Mouse (Mus musculus) induced T-regulatory cell, adult 2 months (primary cell): ENCODE measurements at regions not wholly inside any gene's neighbourhood (a gene's known extent, or its start where the extent isn't known, plus 50 kb on each side); places are given as distances from the start of the nearest gene placed in this dataset.
A peak's percentile ranks its signal among the peaks of the same experiment; 100 is the strongest.

Experiments
- DNase-seq: peaks from one replicate; pipeline ENCODE4 v3.0.0-alpha.2; 2012; ENCODE audit warnings: low read depth

DNA sequence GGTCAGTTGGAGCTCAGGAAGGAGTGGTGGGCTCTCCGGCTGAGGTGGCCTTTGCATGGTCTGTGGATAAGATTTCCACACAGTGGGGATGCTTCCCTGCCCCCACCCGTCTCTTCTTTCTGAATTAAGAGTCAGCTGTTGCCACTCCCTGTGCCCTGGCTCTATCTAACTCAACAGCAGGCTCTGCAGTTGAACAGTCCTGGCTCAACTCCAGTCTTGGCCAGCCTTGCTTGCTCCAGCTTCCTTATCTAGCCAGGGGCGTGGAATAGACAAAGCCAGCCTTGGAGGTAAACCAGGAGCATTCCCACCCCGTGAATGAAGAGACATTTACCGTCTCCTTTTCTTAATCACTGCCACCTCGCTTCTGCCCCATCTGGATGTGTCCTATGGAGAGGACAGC lies 89.7 kb downstream of the Mn1 start:
- DNase-seq: no peak

DNA sequence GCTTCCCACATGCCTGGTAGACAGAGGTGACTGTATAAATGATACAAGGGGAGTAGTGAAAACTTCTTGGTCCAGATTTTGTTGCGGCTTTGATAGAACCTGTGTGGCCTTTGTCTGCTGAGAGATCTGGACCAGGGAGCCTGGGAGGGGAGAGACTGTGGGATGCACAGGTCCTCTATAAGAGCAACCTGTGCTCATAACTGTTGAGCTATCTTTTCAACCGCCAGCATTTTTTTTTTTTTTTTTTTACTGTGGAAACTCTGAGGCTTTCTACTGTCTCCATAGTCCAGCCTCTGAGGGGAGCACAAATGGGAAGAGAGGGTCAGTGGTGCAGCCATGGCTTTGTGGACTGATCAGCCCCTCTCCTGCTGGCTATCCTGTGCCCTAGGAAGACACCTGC lies 90.2 kb downstream of the Mn1 start:
- no peak for DNase-seq

DNA sequence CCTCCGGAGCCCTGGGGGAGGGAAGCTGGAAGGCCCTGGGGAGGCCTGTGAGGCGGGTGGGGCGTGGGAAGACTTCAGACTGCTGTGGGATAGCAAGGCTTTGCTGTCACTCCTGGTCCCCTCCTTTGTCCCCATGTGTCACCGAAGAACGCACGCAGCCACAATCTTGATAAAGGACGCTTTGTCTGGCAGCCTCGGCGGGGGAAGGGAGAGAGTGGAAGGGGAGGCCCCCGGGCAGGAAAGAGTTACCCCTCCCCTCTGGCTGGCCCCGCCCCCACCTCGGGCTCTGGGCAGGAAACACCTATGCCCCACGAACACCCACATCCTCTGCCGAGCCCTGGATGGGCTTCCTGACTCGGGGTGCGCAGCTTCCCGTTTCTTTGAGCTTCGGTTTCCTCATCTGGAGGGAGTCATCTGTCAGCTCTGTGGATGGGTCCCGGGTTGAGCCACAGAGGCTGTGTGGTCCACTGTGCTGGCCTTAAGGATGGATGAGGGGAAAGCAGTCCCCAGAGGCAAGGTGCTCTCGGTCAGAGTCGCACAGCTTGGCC lies 91.9 kb downstream of the Mn1 start:
- DNase-seq: peak; percentile 96

DNA sequence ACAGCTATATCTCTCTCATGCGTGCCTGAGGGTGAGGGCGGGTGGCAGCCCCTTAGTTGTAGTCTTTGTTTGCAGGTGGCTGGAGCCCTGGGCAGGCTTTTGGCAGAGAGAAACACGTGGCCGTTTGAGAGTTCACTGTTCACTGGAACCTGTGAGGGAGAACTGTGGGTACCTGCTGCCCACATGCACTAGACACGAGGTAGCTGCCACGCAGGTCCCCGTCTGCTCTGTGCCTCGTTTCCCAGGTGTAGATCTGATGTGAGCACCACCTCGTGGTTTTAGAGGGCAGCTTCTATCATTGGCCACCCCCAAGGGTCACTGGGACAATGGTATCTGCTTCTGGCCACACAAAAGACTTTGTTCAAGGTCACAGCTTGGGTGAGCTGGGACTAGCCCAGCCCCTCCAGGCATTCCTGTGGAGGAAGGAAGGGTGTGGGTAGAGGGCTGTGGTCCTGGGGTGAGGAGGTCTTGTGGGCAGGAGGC lies 92.5 kb downstream of the Mn1 start:
- DNase-seq: no peak

DNA sequence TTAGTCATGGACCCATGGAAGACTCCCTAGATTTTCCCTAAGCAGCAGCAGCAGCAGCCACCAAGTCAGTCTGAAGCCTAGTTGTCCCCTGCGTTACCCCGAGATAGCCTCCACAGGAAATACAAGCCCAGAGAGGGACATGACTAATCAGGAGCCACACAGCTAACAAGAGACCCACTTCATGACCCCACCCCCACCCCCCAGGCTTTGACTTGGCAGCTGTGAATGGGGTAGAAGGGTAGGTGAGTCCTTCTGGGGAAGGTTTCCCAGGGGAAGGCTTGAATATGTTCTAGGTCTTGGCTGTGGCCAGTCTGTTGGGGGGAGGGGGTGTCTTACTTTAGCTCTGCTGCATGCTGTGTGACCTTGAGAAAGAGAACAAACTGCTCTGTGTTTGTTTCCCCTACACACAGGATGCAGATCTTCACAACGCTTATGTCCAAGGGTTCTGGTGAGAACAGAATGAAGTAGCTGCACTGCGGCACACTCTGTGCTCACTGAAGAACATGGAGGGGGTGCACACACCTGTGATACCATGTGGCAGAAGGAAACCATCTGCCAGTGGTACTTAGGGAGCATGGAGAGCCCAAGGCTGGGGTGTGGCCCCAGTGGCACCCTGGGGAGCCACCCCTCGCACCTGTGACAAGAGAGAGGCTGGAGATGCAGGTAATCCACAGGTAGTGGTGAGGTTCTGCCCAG lies 93.2 kb downstream of the Mn1 start:
- DNase-seq: peak; percentile 66

DNA sequence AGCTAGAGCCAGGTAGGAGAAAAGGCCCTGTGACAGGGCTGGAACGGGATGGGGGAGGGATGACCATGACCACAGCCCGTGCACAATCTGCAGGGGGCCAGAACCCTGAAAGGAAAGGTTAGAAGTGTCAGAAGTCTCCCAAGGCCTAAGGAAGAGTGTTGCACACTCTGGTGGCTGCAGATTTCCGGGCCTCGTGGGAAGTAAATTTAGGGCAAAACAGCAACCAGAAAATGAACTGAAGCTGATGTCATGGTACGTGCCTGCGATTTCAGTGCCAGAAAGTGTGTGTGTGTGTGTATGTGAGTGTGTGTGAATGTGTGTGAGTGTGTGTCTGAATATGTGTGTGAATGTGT lies 93.7 kb downstream of the Mn1 start:
- DNase-seq: peak; percentile 36

DNA sequence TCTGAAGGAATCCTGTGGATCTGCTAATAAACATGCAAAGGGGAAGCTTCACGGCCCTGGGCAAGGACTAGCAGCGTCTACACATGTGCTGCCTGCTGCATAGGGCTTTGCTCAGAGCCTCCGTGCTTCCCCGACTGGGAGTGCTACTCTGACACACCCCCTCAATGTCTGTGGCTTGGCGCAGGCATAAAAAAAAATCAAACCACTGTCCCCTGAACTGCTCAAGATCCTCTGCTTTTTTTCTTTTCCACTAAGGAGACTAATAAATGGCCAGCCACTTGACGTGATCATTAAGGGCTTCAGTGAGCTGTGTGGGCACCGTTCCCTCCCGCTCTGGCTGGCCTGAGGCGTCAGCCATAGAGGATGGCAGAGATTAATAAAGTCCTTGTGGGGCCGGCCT lies 94.8 kb downstream of the Mn1 start:
- no peak for DNase-seq

DNA sequence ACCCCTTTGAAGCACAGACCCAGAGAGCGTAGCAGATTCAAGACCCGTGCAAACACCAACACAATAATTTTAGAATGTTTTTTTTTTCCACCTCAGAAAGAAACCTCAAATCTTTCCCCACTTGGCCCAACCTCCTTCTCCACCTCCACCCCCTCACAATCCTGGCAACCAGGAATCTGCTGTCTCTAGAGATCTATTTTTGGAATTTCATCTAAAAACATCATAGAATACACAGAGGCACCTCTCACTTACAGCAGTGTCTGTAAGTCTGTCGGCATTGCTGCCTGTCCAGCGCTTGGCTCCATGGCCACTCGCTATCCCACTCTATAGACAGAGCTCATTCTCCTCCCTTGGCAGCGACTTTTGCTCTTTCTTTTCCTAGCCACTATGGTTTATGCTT lies 96.8 kb downstream of the Mn1 start:
- DNase-seq: no peak

DNA sequence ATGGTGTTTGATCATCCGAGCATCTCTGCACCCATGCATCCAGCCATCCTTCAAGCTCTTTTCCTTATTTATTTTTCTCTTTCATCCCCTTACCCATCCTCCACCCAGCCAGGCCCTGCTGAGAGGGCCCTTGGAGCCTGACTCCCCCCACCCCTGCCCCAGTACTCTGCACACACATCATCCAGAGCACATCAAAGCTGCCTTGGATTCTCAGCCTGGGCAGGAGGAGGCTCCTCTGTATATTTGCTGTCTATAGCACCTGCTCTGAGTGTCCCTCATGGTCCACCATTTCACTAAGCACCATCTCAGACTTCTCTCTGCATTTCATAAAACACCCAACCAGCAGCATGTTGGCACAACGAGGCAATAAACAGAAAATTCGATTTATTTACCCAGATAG lies 101.9 kb downstream of the Mn1 start:
- no peak for DNase-seq

DNA sequence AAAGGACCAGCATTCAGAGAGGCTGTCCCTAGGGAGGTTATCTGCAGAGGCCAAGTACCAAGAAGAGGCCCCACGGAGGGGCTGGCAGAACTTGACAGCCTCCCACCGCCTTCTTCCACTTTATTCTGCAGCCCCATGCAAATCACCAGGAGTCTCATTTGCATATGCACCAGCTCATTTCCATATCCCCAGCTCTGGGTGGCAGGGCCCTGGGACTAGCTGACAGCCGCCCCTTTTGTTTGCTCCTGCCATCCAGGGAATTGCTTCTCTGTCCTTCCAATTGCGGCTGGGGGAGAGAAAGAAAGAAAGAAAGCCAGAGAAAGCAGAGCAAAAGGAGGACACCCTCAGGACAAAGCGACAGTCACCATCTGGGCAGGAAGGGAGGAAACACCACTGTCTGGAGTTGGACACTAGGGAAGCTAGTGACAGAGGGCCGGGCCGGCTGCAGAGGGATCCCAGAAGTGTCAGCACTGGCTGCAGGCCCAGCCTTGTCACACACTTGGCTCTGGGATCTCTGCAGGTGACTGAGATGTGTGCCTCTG lies 102.4 kb downstream of the Mn1 start:
- no peak for DNase-seq

DNA sequence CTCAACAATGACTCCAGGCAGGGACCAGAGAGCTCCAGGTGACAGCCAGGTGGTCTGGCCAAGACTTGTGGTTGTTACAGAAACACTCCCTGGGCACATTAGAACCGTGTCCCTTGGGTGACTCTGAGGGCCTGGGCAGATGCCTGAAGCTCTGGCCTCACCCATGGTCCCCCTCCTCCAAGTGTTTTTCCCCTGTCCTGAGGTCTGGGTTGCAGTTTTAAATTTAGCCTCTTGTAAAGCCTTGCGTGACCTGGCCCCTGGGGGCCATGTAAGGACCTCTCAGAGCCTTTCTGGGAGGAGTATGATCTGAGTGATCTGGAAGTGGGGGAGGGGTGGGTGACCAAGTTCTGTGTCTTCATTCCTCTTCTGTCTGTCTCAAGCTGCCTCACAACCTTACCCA lies 104.7 kb downstream of the Mn1 start:
- DNase-seq: no peak

DNA sequence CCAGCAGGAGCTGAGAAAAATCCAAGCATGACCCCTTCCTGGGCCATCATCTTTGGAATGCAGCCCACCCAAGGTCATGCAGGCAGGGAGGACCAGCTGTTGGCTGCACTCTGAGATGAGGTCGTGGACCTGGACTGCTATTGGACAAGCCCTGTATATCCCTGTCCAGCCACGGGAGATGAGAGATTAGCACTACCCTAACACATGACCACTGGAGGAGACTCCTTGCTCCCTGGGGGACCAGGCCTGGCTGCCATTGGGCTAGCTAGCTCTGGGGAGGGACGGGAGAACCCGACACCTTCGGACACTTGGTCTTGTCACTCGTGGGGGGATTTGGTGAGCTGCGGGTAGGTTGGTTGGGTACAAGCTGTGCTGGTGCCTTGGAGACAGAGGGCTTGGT lies 105.4 kb downstream of the Mn1 start:
- no peak for DNase-seq

DNA sequence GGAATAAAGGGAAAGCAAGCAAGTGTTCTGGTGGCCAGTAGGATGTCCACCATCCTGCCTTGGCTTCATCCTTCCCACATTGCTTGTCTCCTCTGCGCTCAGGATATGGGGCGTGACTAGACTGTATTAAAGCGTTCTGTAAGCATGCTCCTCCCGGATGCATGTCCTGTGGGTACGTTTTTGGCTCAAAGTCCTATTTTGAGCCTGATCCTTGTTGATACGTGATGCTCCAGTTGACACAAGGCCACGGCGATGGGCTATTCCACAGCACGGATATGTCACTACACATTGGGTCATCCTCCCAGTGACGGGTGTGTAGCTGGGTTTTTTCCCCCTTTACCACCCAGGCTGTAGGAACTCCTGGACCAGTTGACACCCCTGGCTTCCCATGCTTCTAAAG lies 110.6 kb downstream of the Mn1 start:
- DNase-seq: no peak

DNA sequence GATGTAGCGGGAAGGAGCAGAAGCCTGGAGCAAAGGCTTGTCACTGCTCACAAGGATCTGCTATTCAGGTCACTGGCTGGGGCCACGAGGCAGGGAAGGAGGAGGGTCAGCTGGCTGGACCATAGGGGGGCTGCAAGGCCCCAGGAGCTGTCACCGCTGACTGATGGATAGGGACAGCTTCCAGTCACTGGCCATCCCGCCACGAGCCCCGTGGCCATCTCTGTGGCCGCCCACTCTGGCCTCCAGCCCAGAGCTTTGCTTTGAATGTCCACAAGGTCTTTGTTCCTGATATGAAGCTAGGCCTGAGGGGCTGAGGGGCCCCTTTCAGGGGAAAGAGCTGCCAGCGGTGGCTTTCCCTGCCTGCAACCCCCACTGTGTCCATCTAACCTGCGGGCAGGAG lies 111.9 kb downstream of the Mn1 start:
- DNase-seq: no peak

DNA sequence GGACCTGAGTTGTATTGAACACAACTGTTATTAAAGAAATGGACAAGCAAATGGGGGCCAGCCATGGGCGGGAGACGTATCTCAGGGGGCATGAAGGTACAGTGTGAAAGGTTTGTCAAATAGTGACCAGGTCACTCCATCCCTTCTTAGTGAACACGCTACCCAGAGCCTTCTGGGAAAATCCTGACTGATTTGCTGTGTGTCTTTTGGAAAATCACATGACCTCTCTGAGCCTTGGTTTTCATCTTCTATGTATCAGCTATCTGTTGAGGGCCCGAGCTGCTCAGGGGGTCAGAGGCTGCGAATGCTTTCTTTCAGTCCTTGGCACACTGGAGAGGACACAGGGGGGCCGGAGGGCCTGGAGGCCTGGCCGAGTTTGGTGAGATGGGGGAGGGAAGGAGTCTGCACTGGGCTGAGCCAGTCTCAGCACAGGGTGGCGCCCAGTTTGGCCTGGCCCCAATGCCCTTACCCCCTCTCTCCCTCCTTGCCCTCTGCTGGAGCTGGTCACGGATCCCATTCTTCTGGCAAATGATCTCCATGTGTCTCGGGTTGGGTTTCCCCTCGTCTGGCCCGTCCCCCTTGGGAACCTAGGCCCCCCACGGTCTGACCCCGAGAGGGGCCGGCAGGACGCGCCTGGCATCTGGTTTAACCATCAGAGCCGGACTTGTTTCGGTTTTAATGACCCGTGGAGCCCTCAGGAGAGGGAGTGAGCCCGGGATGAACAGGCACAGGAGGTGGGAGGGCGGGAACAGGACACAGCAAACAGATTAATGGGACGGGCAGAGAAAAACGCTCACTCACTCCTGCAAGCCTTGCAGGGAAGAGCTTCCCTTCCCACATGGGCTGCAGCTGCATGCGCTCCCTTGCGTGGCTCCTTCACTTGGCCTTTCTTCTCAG lies 113.7 kb downstream of the Mn1 start:
- no peak for DNase-seq

DNA sequence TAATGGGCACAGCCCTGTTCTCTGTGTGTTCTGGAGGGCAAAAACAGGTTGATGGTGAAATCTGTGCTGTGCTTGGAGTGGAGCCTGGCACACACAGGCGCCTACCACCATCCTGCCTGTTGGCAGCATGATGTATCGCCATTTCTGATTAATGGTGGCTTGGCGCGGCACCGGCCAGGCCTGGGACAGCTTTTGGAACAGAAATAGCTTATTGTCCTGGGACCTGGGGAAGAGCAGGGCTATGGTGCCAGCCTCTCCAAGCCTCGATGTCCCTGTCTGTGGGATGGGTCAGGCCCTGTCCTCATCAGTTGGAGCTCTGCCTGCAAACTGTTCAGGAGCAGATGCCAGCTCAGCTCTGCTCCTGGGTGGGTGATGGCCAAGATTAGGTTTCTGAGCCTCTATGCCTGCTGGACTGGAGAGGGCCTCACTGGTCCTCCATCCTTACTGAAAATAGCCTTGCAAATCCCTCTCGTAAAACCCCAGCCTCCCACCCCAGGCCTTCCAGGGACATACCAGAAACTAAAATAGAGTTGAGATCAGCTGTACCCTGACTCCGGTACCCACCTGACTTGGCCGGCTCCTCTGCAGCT lies 115.4 kb downstream of the Mn1 start:
- no peak for DNase-seq

DNA sequence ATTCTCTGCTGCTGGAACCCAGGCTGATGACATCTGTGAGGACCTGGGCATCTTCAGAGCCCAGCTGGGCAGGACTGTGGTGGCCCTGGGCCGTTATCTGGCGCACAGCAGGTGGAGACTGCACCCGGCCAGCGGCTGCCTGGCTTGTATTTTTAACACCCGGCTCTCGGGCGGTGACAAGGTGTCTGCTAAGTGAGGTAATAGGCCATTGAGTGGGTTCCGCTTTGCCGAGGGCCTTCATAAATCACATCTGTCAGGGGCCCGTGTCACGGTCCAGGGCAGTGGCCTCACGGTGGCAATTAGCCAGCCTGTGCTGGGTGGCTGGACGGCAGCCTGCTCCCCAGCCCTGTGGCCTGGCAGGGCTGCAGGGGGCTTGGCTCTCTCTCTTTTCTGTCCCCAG lies 118.8 kb downstream of the Mn1 start:
- no peak for DNase-seq

DNA sequence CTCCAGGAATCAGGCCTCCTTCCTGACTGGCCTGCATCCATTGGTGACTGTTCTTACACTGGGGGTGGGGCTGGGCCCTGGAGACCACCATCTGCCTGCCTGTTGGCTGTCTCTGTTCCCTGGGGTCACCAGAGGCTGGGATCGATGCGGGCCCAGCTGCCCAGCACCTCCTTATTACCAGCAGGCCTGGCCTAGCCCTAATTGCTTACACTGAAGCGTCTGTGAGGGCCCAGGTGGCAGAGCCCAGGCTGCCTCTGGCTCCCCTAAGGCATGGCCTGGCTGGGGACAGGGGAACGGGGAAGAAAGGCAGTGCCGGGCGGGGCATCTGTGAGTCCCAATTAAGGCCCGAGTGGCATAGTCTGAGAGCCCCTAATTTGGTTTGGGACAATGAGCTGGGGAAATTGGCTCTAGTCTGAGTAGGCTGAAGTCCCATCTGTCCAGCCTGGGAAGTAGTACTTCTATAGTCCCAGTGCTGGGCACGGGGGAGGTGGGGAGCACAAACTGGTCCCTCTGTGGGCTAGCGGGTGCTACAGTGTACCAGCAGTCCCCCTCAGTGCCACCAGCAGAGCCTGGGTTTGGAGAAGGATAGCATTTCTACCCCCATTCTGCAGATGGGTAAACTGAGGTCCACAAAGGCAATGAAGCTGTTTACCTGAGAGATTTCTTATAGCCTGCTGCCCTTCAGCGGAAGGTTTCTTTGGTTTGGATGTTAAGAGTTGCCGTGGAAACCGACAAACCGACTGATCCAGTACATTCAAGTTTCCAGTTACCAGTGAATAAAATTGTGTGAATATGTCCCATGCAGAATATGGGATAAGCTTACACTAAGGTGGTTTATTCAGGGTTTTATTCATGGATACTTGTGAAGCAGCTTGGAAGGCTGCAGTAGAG lies 121.6 kb downstream of the Mn1 start:
- no peak for DNase-seq

DNA sequence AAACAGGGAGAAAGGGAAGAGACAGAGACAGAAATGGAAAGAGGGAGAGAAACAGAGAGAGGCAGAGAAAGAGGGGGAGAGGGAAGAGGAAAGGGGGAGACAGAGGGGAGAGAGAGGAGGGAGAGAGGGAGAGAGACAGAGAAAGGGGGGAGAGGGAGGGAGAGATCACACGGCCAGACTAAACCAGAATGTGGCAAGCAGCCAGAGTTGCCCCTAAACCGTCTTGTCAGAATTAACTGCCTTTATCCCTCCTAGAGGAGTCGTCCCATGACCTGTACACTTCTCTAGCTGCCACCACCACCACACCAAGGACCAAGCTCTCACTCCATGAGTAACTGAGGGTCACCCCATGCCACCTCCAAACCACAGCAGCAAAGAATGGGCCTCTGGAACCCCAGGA lies 123.3 kb downstream of the Mn1 start:
- no peak for DNase-seq

DNA sequence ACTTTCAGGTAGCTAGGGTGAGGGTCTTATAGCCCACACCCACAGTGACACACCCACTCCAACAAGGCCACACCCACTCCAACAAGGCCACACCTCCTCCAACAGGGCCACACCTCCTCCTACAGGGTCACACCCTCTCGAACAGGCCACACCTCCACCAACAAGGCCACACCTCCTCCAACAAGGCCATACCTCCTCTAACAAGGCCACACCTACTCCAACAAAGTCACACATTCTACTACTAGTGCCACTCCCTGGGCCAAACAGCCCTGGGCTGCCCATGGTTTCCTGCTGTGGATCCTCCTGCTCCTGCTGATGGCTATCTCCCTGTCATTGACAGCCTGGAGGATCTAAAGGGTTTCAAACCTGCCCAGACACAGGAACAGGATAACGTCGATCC lies 124.9 kb downstream of the Mn1 start:
- DNase-seq: peak; percentile 10

DNA sequence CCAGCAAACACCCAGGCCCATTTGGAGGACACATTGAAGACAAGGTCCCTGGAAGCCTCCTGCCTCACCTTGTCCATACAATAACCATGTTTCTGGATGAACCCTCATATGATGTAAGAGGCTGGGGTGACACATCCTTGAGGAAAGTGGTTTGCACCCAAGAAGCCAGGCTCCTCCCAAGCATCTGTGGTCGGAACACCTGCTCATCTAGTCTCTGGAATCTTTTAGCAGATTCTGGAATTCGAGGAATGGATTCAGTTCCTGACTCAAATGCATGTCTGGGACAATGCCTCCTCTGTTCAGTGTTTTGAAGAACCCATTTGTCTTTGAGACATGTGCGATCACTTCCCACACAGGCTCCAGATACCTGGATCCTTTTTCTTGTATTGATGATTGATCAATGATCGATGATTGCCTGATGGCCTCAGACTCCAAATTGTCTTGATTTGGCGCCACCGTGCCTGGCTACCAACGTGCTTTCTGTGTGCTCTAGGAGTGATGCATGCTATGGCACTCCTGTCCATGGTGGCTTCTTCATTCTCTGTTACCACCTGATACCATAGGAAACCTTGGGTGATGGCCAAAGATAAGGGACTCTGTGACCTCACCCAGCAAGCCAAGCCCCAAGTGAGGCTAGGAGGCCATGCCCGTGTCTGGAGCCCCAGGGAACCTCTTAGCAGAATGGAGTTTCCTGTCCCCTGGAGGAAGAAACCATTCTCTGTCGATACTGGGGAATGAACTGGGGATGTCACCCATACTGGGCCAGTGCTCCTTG lies 126.7 kb downstream of the Mn1 start:
- no peak for DNase-seq
